ENCODE assay signal across 11 mouse cellular contexts in the genomic region with DNA sequence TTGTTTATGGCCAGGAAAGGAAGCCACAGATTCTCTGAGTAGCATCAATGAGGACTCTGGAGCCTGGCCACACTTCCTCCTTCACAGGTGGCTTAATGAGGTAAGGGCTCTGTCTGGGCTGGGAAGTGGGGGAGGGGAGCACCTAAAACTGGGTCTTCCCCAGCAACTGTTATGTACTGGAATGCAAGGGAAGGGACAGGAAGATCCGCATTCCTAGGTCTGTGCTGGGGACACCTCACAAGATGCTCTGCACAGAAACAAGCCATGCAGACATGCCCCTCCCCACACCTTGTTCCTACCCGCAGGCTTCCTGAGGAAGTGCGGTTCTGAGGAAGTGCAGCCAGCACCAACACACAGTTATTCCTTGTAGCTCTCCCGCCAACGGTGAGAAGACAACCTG. TPM values are rescaled to one million over a fixed set of nuclear protein-coding genes. Genes with fewer than 3 reads are reported as not detected.
A peak's percentile ranks its signal among the peaks of the same experiment; 100 is the strongest.
DNase-seq lines count a peak whose midpoint lies in the region; ATAC-seq and TF ChIP-seq lines count a peak whose summit lies in the region.
"Had no signal": no experiment of that assay in that cellular context is flagged by ENCODE, and none has a peak within 500 bp of the region (broad histone marks: within the 10 kb centered on the region; RNA-seq: fewer than 3 reads in every experiment).

No protein-coding gene starts in this region.

- no peaks in the 10 kb centered on the region for H3K36me3 ChIP-seq in forebrain, embryonic 10.5 days (replicated peaks)
- no peaks in the 10 kb centered on the region for H3K36me3 ChIP-seq in forebrain, postnatal 0 days (ENCODE audit: insufficient read depth)
- no peaks in the 10 kb centered on the region for H3K36me3 ChIP-seq in lung, embryonic 15.5 days
- H3K36me3 ChIP-seq in liver, postnatal 0 days (replicated peaks; ENCODE audit: insufficient read depth, low read length) = no peaks in the 10 kb centered on the region

- peaks cover 8% of the 10 kb centered on the region; the same call in 1 of the 2 replicates for H3K27me3 ChIP-seq in forebrain, embryonic 10.5 days (ENCODE audit: poor library complexity, severe bottlenecking)
- H3K27me3 ChIP-seq in forebrain, postnatal 0 days (ENCODE audit: insufficient read depth, low read length) = no peaks in the 10 kb centered on the region
- H3K27me3 ChIP-seq in lung, embryonic 15.5 days = no peaks in the 10 kb centered on the region
- H3K27me3 ChIP-seq in liver, postnatal 0 days (ENCODE audit: insufficient read depth, low read length) = no peaks in the 10 kb centered on the region

- TF ChIP-seq POLR2A in lung, adult 2 months (IDR thresholded peaks at IDR 0.05; ENCODE audit: borderline replicate concordance, extremely low read depth, low read depth, low read length) = no peak

- WGBS in forebrain, embryonic 10.5 days = 40% methylated on average over 5 of the region's 5 CpGs
- WGBS in forebrain, postnatal 0 days = 65% methylated on average over 5 of the region's 5 CpGs
- 42% methylated on average over 5 of the region's 5 CpGs for WGBS in lung, embryonic 15.5 days
- 42% methylated on average over 5 of the region's 5 CpGs for WGBS in lung, adult 2 months
- WGBS in liver, postnatal 0 days (ENCODE audit: insufficient replicate concordance) = 29% methylated on average over 5 of the region's 5 CpGs

- DNase-seq in forebrain, embryonic 10.5 days (ENCODE audit: extremely low spot score, low spot score) = no peak
- DNase-seq in forebrain, postnatal 0 days = no peak
- no peak for DNase-seq in lung, adult 2 months
- no peak for DNase-seq in liver, postnatal 0 days
- no peak for DNase-seq in embryo, embryonic 10.5 days (ENCODE audit: low spot score)
- DNase-seq: adrenal gland, postnatal 14 days; layer of hippocampus, postnatal 36 days; retina, postnatal 1 day had no signal

- peak overlapping the region; percentile 56; the same call in 1 of the 2 replicates for H3K27ac ChIP-seq in forebrain, embryonic 10.5 days
- no peak overlapping the region for H3K27ac ChIP-seq in forebrain, postnatal 0 days (ENCODE audit: low read depth, low read length)
- peak overlapping the region; percentile 35; the same call in 1 of the 2 replicates for H3K27ac ChIP-seq in lung, embryonic 15.5 days
- peak overlapping the region; percentile 28; the same call in 1 of the 2 replicates for H3K27ac ChIP-seq in brown adipose tissue, adult 24 weeks (replicated peaks; ENCODE audit: low read depth, low read length)
- no peak overlapping the region for H3K27ac ChIP-seq in liver, postnatal 0 days (ENCODE audit: low read depth)

- no peak overlapping the region for H3K4me3 ChIP-seq in forebrain, embryonic 10.5 days
- no peak overlapping the region for H3K4me3 ChIP-seq in forebrain, postnatal 0 days (ENCODE audit: low read depth, low read length)
- no peak overlapping the region for H3K4me3 ChIP-seq in lung, embryonic 15.5 days
- no peak overlapping the region for H3K4me3 ChIP-seq in lung, adult 2 months (replicated peaks; ENCODE audit: extremely low read depth, low read depth, low read length)
- H3K4me3 ChIP-seq in brown adipose tissue, adult 24 weeks (ENCODE audit: insufficient read depth, low read depth, low read length) = no peak overlapping the region
- no peak overlapping the region for H3K4me3 ChIP-seq in liver, postnatal 0 days (ENCODE audit: low read depth, low read length)

- no peak for ATAC-seq in forebrain, postnatal 0 days
- ATAC-seq in lung, embryonic 15.5 days (ENCODE audit: borderline replicate concordance, extremely low read depth, low FRiP score, low TSS enrichment) = no peak
- ATAC-seq in neutrophil, adult 5-6 weeks (ENCODE audit: extremely low read depth, insufficient number of reproducible peaks, low FRiP score, poor library complexity, severe bottlenecking) = peak; percentile 40; the same call in 1 of the 2 replicates
- ATAC-seq in liver, postnatal 0 days = no peak

- TF ChIP-seq CTCF in forebrain, postnatal 0 days (IDR thresholded peaks at IDR 0.05; ENCODE audit: low read depth) = no peak
- no peak for TF ChIP-seq CTCF in lung, adult 2 months (IDR thresholded peaks at IDR 0.05; ENCODE audit: insufficient read depth, low read length)
- TF ChIP-seq CTCF in liver, postnatal 0 days (IDR thresholded peaks at IDR 0.05; ENCODE audit: low read depth) = no peak

- no peak for TF ChIP-seq EP300 in liver, postnatal 0 days (IDR thresholded peaks at IDR 0.05; ENCODE audit: low read depth)

- H3K9me3 ChIP-seq in forebrain, embryonic 10.5 days = no peaks in the 10 kb centered on the region
- H3K9me3 ChIP-seq in forebrain, postnatal 0 days (ENCODE audit: low read length) = no peaks in the 10 kb centered on the region
- no peaks in the 10 kb centered on the region for H3K9me3 ChIP-seq in lung, embryonic 15.5 days
- H3K9me3 ChIP-seq in liver, postnatal 0 days (ENCODE audit: low read length) = no peaks in the 10 kb centered on the region

- peaks cover 91% of the 10 kb centered on the region for H3K4me1 ChIP-seq in forebrain, embryonic 10.5 days
- H3K4me1 ChIP-seq in forebrain, postnatal 0 days (ENCODE audit: insufficient read depth) = peaks cover 27% of the 10 kb centered on the region
- H3K4me1 ChIP-seq in lung, embryonic 15.5 days = peaks cover 71% of the 10 kb centered on the region
- peaks cover 55% of the 10 kb centered on the region for H3K4me1 ChIP-seq in lung, adult 2 months (ENCODE audit: control insufficient read depth, insufficient read depth, low read length)
- peaks cover 25% of the 10 kb centered on the region for H3K4me1 ChIP-seq in brown adipose tissue, adult 24 weeks (ENCODE audit: control insufficient read depth, insufficient read depth, insufficient read length, low read length)
- peaks cover 28% of the 10 kb centered on the region for H3K4me1 ChIP-seq in liver, postnatal 0 days (ENCODE audit: insufficient read depth)

- no peak overlapping the region for H3K9ac ChIP-seq in forebrain, postnatal 0 days
- no peak overlapping the region for H3K9ac ChIP-seq in lung, embryonic 15.5 days
- no peak overlapping the region for H3K9ac ChIP-seq in liver, postnatal 0 days (replicated peaks)

- no peak overlapping the region for H3K4me2 ChIP-seq in forebrain, postnatal 0 days (ENCODE audit: low read depth)
- H3K4me2 ChIP-seq in lung, embryonic 15.5 days = 0 out of 2 replicates have a peak overlapping the region, but pooled peaks have one; percentile 13
- no peak overlapping the region for H3K4me2 ChIP-seq in liver, postnatal 0 days (ENCODE audit: low read depth, low read length)

RNA-seq across cellular contexts. Expression of a gene that starts 46.4 kb away (rescaled TPM):
- polyA plus RNA-seq in forebrain, embryonic 10.5 days (2016; fragmentation: Nextera tagmentation; extraction: Ambion mirVana) = 13.1 and 15.4 TPM in 2 replicates
- total RNA-seq in forebrain, postnatal 0 days (2014; rRNA removed) = 36.7 and 44.3 TPM in 2 replicates
- polyA plus RNA-seq in forebrain, postnatal 0 days (2015; fragmentation: Nextera tagmentation; extraction: Ambion mirVana) = 8.7 and 10.6 TPM in 2 replicates
- polyA plus RNA-seq in lung, embryonic 15.5 days (2015; fragmentation: Nextera tagmentation; extraction: Ambion mirVana) = 13.4 and 15.6 TPM in 2 replicates
- polyA plus RNA-seq in lung, adult 2 months (2012; rRNA removed) = 36.3 and 38.6 TPM in 2 replicates
- polyA plus RNA-seq in brown adipose tissue, adult 24 weeks (2012; ENCODE audit: insufficient read depth, insufficient read length, missing spikeins) = 2.4 and 3.5 TPM in 2 replicates
- 36.1 and 39.0 TPM in 2 replicates for total RNA-seq in neutrophil, adult 5-6 weeks (2017)
- polyA plus RNA-seq in liver, postnatal 0 days (2015; fragmentation: Nextera tagmentation; extraction: Ambion mirVana) = 0.44 and 0.47 TPM in 2 replicates

Comparison
In these comparisons a context has a peak if more than half of its experiments do, and no peak if none do; other contexts are left out.
1. H3K27ac ChIP-seq: peak in forebrain, embryonic 10.5 days (single experiment), lung, embryonic 15.5 days (single experiment) and brown adipose tissue, adult 24 weeks (single experiment); none in forebrain, postnatal 0 days (single experiment) and liver, postnatal 0 days (single experiment).